Mouse (Mus musculus): Measurements from ENCODE around the gene Sos1. TPM values are rescaled to one million over a fixed set of nuclear protein-coding genes. Genes with fewer than 3 reads are reported as not detected.
A peak's percentile ranks its signal among the peaks of the same experiment; 100 is the strongest.
"Not testable (repeated sequence)": the region's sequence is repeated elsewhere in the genome, so short reads cannot be mapped to it uniquely, and the experiment has no call there.

Gene Sos1
- polyA plus RNA-seq, 1 experiment from 2014 or later: 9.3 TPM

DNA sequence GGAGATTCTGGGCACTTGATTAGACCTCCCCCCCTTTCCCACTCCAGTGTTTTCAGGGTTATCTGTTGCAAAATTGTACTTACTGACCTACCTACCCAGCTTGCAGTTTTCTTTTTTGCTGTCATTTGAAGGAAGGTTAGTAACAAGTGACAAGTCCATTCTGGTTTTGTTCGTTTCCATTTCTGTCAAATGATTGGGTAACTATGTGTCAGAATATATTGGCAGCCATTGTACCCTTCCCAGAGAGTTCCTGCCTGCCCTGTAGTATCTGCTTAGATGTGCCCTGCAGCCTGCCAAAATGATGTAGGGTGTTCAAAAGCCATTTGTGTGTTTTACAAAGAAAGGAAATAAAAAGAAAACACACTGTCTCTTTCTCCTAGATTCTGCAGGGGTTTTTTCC lies 94.6 kb downstream of the Sos1 start:
- no peak overlapping the region for H3K9ac ChIP-seq (replicated peaks; ENCODE audit: low read depth, low read length)
- no peaks in the 10 kb centered on the region for H3K9me3 ChIP-seq (ENCODE audit: control insufficient read depth, low read depth, low read length)
- no peak overlapping the region for H3K4me3 ChIP-seq (ENCODE audit: low read depth, low read length)
- H3K36me3 ChIP-seq (ENCODE audit: control insufficient read depth, insufficient read depth, low read length): no peaks in the 10 kb centered on the region
- H3K27ac ChIP-seq (ENCODE audit: low read length): no peak overlapping the region
- H3K4me1 ChIP-seq (ENCODE audit: control insufficient read depth, insufficient read depth, low read length): no peaks in the 10 kb centered on the region
- H3K27me3 ChIP-seq (ENCODE audit: control insufficient read depth, insufficient read depth, low read length): no peaks in the 10 kb centered on the region
- 75% methylated on average over 1 of the region's 1 CpGs for WGBS
- no peak overlapping the region for H3K4me2 ChIP-seq (replicated peaks; ENCODE audit: low read depth, low read length)
- no peak for ATAC-seq (ENCODE audit: insufficient number of reproducible peaks, insufficient read depth, low FRiP score, low read depth)

- H3K27ac ChIP-seq (ENCODE audit: low read length); H3K4me3 ChIP-seq (ENCODE audit: low read depth, low read length); H3K27me3 ChIP-seq (ENCODE audit: control insufficient read depth, insufficient read depth, low read length); H3K9ac ChIP-seq (replicated peaks; ENCODE audit: low read depth, low read length); H3K4me2 ChIP-seq (replicated peaks; ENCODE audit: low read depth, low read length); ATAC-seq (ENCODE audit: insufficient number of reproducible peaks, insufficient read depth, low FRiP score, low read depth); H3K36me3 ChIP-seq (ENCODE audit: control insufficient read depth, insufficient read depth, low read length); H3K4me1 ChIP-seq (ENCODE audit: control insufficient read depth, insufficient read depth, low read length); H3K9me3 ChIP-seq (ENCODE audit: control insufficient read depth, low read depth, low read length): not testable (repeated sequence)
Measured at GRCm38 (mm10) chr17:80378386-80378785, 101.9 kb downstream of the Sos1 start.

- Histone ChIP-seq H3K4me2 (replicated peaks; ENCODE audit: low read depth, low read length) (peak overlapping the region; percentile 74), H3K27ac (ENCODE audit: low read length) (peak overlapping the region; percentile 21; the same call in 1 of the 2 replicates), H3K36me3 (ENCODE audit: control insufficient read depth, insufficient read depth, low read length) (no peaks in the 10 kb centered on the region), H3K4me3 (ENCODE audit: low read depth, low read length) (peak overlapping the region; percentile 37), H3K4me1 (ENCODE audit: control insufficient read depth, insufficient read depth, low read length) (no peaks in the 10 kb centered on the region), H3K9me3 (ENCODE audit: control insufficient read depth, low read depth, low read length) (no peaks in the 10 kb centered on the region), H3K9ac (replicated peaks; ENCODE audit: low read depth, low read length) (peak overlapping the region; percentile 64), H3K27me3 (ENCODE audit: control insufficient read depth, insufficient read depth, low read length) (0 out of 2 replicates have a peak, but pooled peaks cover under 1% of the 10 kb centered on the region)
- WGBS: 23% methylated on average over 29 of the region's 29 CpGs
- ATAC-seq (ENCODE audit: insufficient number of reproducible peaks, insufficient read depth, low FRiP score, low read depth): peak; percentile 76
Measured at GRCm38 (mm10) chr17:80373726-80374096, 106.5 kb downstream of the Sos1 start.

GRCm38 (mm10) chr17:80372989-80373725 lies 107.1 kb downstream of the Sos1 start, which contains the start of gene Gm10190:
Gm10190 (minus strand) TSS chr17:80373541.
- no peaks in the 10 kb centered on the region for H3K36me3 ChIP-seq (ENCODE audit: control insufficient read depth, insufficient read depth, low read length)
- peak within 1 kb of the TSS; percentile 37 for H3K4me3 ChIP-seq (ENCODE audit: low read depth, low read length)
- no peaks in the 10 kb centered on the region for H3K4me1 ChIP-seq (ENCODE audit: control insufficient read depth, insufficient read depth, low read length)
- H3K9ac ChIP-seq (replicated peaks; ENCODE audit: low read depth, low read length): peak within 1 kb of the TSS; percentile 64
- WGBS: 5% methylated on average over 95 of the region's 102 CpGs
- 0 out of 2 replicates have a peak, but pooled peaks cover 3% of the 10 kb centered on the region for H3K27me3 ChIP-seq (ENCODE audit: control insufficient read depth, insufficient read depth, low read length)
- H3K9me3 ChIP-seq (ENCODE audit: control insufficient read depth, low read depth, low read length): no peaks in the 10 kb centered on the region
- ATAC-seq (ENCODE audit: insufficient number of reproducible peaks, insufficient read depth, low FRiP score, low read depth): peak; percentile 98
- peak within 1 kb of the TSS; percentile 58 for H3K27ac ChIP-seq (ENCODE audit: low read length)
- peak within 1 kb of the TSS; percentile 74 for H3K4me2 ChIP-seq (replicated peaks; ENCODE audit: low read depth, low read length)

DNA sequence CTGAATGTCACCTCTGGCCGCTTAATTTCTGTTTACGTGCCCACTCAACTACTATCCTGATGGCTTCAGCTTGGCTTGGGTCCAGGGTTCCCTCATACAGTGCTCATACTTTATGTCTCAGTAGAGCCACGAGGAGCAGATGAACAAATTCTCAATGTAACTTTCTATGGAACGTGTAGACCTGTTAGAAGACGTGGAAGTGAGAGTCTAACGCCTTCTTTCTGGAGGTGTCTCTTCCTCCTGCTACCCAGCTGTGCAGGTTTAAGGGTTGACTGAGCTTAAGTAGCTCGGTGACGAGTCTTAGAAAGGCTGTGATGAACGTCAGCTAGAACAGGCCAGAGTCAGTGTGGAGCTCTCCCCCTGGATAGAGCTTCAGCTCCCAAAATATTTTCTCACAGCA lies 111.6 kb downstream of the Sos1 start:
- Histone ChIP-seq H3K9ac (replicated peaks; ENCODE audit: low read depth, low read length) (no peak overlapping the region), H3K27ac (ENCODE audit: low read length) (no peak overlapping the region), H3K4me2 (replicated peaks; ENCODE audit: low read depth, low read length) (no peak overlapping the region), H3K9me3 (ENCODE audit: control insufficient read depth, low read depth, low read length) (no peaks in the 10 kb centered on the region), H3K36me3 (ENCODE audit: control insufficient read depth, insufficient read depth, low read length) (no peaks in the 10 kb centered on the region), H3K27me3 (ENCODE audit: control insufficient read depth, insufficient read depth, low read length) (0 out of 2 replicates have a peak, but pooled peaks cover 3% of the 10 kb centered on the region), H3K4me1 (ENCODE audit: control insufficient read depth, insufficient read depth, low read length) (no peaks in the 10 kb centered on the region), H3K4me3 (ENCODE audit: low read depth, low read length) (no peak overlapping the region)
- WGBS: 79% methylated on average over 9 of the region's 9 CpGs
- no peak for ATAC-seq (ENCODE audit: insufficient number of reproducible peaks, insufficient read depth, low FRiP score, low read depth)

DNA sequence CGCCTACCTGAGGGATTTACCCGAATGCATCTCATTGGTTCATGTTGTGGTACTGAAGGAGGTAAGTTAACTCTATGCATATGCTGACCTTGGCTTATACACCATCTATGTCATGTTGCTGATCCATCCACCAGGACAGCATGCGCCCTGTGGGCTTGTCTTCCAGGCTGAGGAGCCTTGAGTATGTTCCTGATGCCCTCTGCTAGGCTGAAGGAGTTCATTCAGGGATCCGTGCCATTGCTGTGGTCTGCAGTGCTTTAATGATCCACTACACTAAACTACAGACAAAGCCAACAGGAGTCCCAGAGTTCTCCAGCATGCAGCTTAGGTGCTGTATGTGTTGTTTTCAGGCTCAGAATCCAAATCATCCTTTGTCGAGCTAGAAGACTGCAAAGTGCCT lies 113.0 kb downstream of the Sos1 start:
- no peak overlapping the region for H3K4me3 ChIP-seq (ENCODE audit: low read depth, low read length)
- H3K4me2 ChIP-seq (replicated peaks; ENCODE audit: low read depth, low read length): no peak overlapping the region
- H3K27me3 ChIP-seq (ENCODE audit: control insufficient read depth, insufficient read depth, low read length): 0 out of 2 replicates have a peak, but pooled peaks cover 3% of the 10 kb centered on the region
- H3K9ac ChIP-seq (replicated peaks; ENCODE audit: low read depth, low read length): no peak overlapping the region
- H3K4me1 ChIP-seq (ENCODE audit: control insufficient read depth, insufficient read depth, low read length): no peaks in the 10 kb centered on the region
- no peak overlapping the region for H3K27ac ChIP-seq (ENCODE audit: low read length)
- H3K36me3 ChIP-seq (ENCODE audit: control insufficient read depth, insufficient read depth, low read length): no peaks in the 10 kb centered on the region
- WGBS: 88% methylated on average over 5 of the region's 5 CpGs
- H3K9me3 ChIP-seq (ENCODE audit: control insufficient read depth, low read depth, low read length): no peaks in the 10 kb centered on the region
- ATAC-seq (ENCODE audit: insufficient number of reproducible peaks, insufficient read depth, low FRiP score, low read depth): no peak

GRCm38 (mm10) chr17:80360245-80360644 lies 120.0 kb downstream of the Sos1 start:
- ATAC-seq (ENCODE audit: insufficient number of reproducible peaks, insufficient read depth, low FRiP score, low read depth): no peak
- H3K4me2 ChIP-seq (replicated peaks; ENCODE audit: low read depth, low read length): no peak overlapping the region
- H3K9ac ChIP-seq (replicated peaks; ENCODE audit: low read depth, low read length): no peak overlapping the region
- no peak overlapping the region for H3K27ac ChIP-seq (ENCODE audit: low read length)
- H3K27me3 ChIP-seq (ENCODE audit: control insufficient read depth, insufficient read depth, low read length): no peaks in the 10 kb centered on the region
- no peaks in the 10 kb centered on the region for H3K9me3 ChIP-seq (ENCODE audit: control insufficient read depth, low read depth, low read length)
- no peak overlapping the region for H3K4me3 ChIP-seq (ENCODE audit: low read depth, low read length)
- WGBS: 87% methylated on average over 8 of the region's 8 CpGs
- no peaks in the 10 kb centered on the region for H3K4me1 ChIP-seq (ENCODE audit: control insufficient read depth, insufficient read depth, low read length)
- no peaks in the 10 kb centered on the region for H3K36me3 ChIP-seq (ENCODE audit: control insufficient read depth, insufficient read depth, low read length)

DNA sequence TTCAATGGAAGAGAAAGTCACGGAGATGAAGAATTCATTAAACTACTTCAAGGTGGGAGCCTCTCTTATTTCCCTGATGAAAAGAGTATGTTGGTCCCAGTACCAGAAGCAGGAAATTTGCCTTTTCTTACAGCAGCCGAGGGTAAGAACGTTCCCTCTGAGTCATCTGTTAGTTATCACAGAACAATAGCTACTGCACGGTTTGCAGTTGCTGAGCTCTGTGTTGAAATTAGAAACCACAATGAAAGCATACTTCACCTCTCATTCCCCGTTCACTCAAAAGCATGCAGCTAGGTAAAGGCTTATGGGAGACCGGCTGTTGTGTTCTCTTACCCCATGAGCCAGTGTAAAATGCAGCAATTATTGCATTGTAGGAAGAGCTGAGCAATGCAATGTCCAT lies 133.0 kb downstream of the Sos1 start:
- ATAC-seq (ENCODE audit: insufficient number of reproducible peaks, insufficient read depth, low FRiP score, low read depth): no peak

More for the DNA sequence above, 133.0 kb downstream of the Sos1 start:
- Histone ChIP-seq H3K9me3 (ENCODE audit: control insufficient read depth, low read depth, low read length) (no peaks in the 10 kb centered on the region), H3K4me1 (ENCODE audit: control insufficient read depth, insufficient read depth, low read length) (no peaks in the 10 kb centered on the region), H3K36me3 (ENCODE audit: control insufficient read depth, insufficient read depth, low read length) (no peaks in the 10 kb centered on the region), H3K9ac (replicated peaks; ENCODE audit: low read depth, low read length) (no peak overlapping the region), H3K27me3 (ENCODE audit: control insufficient read depth, insufficient read depth, low read length) (no peaks in the 10 kb centered on the region), H3K27ac (ENCODE audit: low read length) (no peak overlapping the region), H3K4me2 (replicated peaks; ENCODE audit: low read depth, low read length) (no peak overlapping the region), H3K4me3 (ENCODE audit: low read depth, low read length) (no peak overlapping the region)
- WGBS: 39% methylated on average over 6 of the region's 6 CpGs
